Mouse (Mus musculus) megakaryocyte-erythroid progenitor cell, adult 5-6 weeks (primary cell): ENCODE measurements at regions not wholly inside any gene's neighbourhood (a gene's known extent, or its start where the extent isn't known, plus 50 kb on each side); places are given as distances from the start of the nearest gene placed in this dataset.
A peak's percentile ranks its signal among the peaks of the same experiment; 100 is the strongest.

Source experiments
- ATAC-seq: replicated peaks from 2 replicates; pipeline ENCODE4 v1.8.0; 2016; ENCODE audit warnings: mild to moderate bottlenecking, inconsistent platforms; ENCODE audit not compliant: severe bottlenecking, poor library complexity, low FRiP score, low TSS enrichment

DNA sequence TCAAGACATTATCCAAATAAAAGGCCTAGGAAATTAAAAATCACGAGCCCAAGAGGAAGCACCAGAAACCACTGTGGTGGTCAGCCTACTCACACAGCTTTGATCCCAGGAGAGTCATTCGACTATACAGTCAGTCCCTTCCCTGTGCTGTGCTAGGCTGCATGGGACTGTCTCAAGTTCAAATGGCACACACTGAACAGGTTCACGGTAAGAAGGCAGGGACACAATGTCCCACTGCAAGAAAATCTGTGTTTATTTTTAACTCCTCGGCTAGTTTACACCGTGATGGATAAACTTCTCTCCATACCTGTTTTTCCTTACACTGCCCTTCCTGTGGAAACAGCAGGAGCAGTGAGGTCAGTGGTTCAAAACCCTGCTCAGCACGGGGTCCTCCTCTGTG, 165.2 kb upstream of the Klf14 start:
- ATAC-seq = no peak

GRCm38 (mm10) chr6:31124872-31125271, 166.0 kb upstream of the Klf14 start:
- no peak for ATAC-seq

DNA sequence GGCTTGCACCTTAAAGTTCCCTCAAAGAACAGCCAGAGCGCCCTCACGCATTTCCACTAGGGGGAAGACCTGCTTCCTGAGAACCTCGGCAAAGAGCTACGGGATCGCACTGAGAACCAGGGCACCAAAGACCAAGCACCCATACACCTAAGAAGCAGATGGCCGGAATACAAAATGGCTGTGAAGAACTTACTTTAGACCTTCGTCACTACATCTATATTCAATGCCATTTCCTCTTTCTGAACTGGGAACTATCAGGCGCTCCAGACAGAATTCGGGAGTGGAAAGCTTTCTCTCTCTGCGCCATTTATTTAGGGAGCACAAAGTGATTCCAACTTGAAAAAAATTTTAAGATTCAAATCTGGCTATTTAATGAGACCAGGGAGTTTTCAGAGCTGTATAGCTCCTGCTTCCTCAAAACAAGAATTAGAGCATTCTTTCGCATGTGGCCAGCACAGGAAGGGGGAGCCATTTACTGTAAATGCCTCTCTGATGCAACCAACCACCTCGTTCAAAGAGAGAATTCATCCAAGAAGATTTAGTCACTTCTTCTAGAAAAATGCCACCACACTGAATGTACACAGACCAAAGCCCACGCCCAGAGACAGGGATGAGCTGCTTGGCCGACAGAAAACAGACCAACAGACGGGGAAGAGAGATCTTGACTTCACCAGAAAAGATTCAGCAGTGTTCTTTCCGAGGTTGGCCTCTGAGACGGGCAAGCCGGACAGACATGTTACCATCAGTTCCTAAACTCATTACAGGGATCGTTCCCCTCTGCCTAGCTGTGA, 166.6 kb upstream of the Klf14 start:
- ATAC-seq = peak; percentile 78

DNA sequence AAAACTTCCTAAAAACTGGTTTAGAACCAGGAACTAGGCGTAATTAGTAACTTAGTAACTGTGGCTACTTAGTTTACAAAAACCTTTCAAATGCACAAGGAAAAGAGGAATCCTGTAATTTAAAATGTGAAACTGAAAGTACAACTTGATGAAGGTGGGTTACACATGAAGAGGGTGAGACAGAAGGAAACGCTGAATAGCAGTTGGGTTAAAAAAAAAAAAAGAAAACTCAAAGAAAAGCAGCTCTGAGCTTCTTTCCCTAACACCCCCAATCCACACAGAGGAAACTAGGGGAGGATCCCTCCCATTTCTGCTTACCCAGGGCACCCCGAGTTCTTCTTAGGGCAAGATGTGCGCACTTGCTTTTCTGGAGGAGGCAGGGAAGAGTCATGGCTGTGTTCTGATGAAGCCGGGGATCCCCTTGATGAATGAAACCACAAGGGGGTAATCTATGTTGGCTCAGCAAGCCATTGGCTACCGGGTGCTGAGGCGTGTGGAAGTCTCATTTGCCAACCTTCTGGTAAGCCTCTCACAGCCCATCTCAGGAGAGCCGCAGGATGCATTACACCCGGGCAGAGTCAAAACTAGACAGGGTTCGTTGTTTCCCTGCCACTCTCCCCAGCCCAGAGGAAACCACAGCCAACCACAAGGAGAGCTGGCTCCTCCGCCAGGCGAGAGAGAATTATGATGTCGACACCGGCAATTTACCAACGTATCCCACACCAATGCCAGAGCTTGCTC, 167.4 kb upstream of the Klf14 start:
- peak; percentile 88 for ATAC-seq

DNA sequence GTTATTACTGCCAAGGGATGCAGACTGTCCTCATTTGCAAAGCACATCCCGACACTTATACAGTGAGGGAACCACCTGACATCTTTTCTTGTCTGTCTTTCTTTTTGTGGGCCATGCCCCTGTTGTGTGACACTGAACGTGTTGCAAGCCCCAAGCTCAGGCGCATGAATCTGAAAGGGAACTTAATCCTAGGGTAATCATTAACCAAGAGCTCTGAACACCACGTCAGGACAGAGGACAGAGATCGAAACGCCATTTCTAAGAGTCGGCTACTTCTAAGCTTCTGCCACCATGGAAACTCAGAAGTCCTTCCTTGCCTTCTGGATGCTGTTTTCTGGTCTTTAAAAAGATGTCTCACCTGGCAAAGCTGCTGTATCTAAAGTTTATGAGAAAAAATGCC, 170.3 kb upstream of the Klf14 start:
- no peak for ATAC-seq

DNA sequence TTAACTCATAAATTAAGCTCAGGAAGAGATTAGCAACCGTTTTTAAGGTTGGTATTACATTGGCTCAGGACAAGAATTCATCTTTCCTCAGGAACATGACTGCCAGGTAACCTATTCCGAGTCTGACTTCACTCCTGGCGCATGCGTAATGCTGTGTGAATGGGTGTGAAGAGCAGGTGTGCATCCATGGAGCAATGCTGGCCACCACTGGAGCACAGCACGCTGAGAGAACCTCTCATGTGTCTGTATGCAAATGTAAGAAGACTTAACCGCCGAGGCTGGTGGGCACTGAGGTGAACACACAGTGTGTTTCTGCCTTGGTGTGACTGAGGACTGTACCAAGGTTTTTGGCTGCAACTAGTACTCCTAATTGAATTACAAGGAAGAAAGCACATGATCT, 171.1 kb upstream of the Klf14 start:
- ATAC-seq = no peak

DNA sequence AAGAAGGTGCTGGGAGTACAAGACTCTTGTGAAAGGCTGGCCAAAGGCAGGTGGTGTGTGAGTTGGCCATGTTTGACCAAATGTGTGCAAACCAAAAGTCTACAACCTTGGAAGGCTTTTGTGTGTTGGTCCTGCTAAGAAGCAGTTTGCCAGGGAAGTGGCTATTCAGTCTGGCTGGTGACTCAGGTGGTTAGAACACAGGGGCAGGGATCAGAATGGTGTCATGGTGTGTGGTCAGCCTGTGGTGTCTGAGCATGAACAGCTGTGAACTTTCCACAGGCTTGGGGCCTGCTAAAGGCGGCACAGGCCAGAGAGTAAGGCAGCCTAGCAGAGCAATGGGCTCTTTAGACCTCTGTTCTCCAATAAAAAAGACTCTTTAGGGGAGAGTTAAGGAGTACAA, 171.6 kb upstream of the Klf14 start:
- ATAC-seq = no peak

- no peak for ATAC-seq
Observed at GRCm38 (mm10) chr6:31131716-31132115, 172.8 kb upstream of the Klf14 start.

DNA sequence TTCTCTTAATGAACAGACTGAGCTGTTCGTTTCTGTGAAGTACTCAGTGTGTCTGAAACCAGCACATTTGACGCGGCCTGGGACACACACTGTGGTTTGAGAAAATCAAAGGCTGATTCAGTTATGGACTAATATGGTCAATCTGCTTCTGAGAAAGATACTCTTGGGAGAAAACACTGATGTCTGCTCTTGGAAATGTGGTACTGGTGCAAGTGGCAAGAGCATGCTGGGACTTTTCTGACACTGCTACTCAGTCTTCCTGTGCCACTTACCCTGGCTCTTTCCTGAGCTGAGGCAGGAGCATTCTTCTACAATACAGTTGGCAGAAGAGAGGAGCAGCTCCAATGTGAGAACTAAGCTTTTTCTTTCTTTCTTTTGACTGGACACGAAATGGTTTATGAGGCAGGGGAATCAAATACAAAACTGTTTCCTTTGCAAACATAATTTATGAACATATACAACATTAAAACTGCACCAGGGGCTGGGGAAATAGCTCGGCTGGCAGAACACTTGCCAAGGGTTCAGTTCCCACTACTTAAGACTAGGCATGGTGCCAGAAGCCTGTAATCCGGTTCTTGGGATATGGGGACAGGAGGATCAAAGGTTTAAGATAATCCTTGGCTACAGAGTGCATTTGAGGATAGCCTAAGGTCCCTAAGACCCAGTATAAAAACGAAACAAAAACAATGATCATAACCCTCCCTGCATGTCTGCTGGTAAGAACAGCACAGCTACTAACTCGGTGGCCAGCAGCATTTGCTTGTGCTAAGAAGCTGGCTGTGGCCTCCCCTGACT, 173.7 kb upstream of the Klf14 start:
- no peak for ATAC-seq

- ATAC-seq = peak; percentile 66
Observed at GRCm38 (mm10) chr6:31133896-31134735, 175.2 kb upstream of the Klf14 start.

DNA sequence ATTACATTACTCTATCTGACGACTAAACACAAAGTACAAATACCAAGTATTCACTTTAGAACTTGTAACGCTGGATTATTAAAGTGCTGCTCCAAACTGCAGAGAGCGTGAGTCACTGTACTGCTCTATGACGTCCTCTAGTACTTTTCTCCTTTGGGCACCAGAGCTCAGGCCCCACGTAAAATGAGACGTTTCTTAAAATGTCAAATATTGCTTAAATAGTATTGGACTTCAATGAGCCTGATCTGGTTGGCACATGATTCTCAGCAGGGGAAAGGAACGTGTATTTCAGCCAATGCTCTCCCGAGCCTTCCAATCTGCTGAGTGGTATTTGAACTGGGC, 175.8 kb upstream of the Klf14 start:
- no peak for ATAC-seq

- ATAC-seq = no peak
Observed at GRCm38 (mm10) chr6:31135580-31135979, 176.7 kb upstream of the Klf14 start.

GRCm38 (mm10) chr6:31136895-31137294, 178.0 kb upstream of the Klf14 start:
- 0 out of 2 replicates have a peak, but pooled peaks have one; percentile 43 for ATAC-seq

DNA sequence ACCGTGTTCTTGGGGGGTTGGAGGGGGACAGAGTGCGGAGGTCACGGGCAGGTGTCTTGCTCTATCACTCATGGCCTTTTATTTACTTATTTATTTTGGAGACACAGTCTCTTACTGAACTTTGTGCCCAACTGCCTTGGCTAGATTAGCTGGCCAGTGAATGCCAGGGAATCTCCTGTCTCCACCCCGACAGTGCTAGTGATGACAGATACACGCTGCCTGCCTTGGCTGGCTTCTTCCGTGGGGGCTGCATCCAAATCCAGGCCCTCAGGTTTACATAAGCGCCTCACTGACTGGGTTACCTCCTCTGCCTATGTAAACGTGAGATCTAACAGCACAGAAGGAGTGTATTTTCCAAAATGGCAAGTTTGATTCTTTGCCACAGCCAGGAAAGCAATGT, 178.5 kb upstream of the Klf14 start:
- ATAC-seq = no peak

DNA sequence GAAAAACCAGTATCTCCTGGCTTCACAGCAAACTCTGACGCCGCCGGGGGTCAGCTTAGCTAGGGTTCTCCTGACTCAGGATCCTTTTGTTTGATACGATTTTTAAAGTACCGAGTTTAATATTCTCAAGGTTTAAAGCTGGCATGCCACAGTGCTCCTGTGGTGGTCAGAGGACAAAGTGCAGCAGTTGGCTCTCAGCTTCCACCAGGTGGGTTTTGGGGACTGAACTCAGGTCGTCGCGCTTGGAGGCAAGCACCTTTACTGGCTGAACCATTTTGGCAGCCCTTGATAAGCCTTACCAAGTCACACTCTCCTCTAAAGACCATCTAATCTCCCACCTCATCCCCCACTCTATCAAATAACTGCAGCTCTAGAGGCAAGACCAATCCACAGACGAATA, 181.1 kb upstream of the Klf14 start:
- no peak for ATAC-seq

GRCm38 (mm10) chr6:31140593-31140992, 181.7 kb upstream of the Klf14 start:
- ATAC-seq = no peak

- ATAC-seq = no peak
Observed at GRCm38 (mm10) chr6:31141486-31141885, 182.6 kb upstream of the Klf14 start.

- ATAC-seq = peak; percentile 56; the same call in 1 of the 2 replicates
Observed at GRCm38 (mm10) chr6:31142479-31143007, 183.7 kb upstream of the Klf14 start.

DNA sequence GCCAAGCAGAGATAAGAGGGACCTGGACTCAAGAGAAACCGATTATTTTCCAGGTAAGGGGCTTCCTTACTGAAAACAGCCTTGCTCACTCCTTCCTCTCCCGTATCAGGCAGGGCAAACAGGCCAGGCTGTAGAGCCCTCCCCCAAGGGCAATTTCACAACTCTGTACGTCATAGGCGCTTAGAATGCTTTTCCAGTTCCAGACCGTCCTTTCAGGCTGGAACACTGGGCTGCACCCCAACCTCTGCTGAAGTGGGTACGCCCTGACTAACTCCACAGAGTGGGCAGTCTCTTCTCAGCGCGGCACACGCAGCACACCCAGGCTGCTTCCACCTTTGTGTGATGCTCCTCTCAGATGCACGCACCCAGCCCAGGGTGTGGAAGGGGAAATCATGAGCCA, 186.8 kb upstream of the Klf14 start:
- ATAC-seq = no peak
